Mouse (Mus musculus): ENCODE data around the gene Gm13272. TPM values are rescaled to one million over a fixed set of nuclear protein-coding genes. Genes with fewer than 3 reads are reported as not detected.
"Not testable (repeated sequence)": the region's sequence is repeated elsewhere in the genome, so short reads cannot be mapped to it uniquely, and the experiment has no call there.

The Gm13272 gene
- polyA plus RNA-seq, 1 experiment from 2014 or later = not detected

DNA sequence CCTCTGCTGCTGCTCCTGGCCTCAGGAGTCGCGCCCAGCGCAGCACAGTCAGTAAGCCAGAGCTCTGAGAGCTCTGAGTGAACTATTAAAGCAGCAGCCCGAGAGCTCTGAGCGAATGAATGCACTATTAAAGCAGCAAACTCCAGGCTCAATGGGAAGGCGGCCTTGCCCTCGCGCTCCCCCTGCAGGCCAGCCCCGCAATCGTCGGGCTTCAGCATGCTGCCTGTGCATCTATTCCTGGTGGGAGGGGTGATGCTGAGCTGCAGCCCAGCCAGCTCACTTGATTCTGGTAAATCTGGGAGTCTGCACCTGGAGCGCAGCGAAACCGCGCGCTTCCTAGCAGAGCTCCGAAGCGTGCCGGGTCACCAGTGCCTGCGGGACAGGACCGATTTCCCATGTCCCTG lies 22.0 kb upstream of the Gm13272 start:
- Histone ChIP-seq H3K4me2 (ENCODE audit: low read length) (peak overlapping the region; percentile 84), H3K9ac (ENCODE audit: low read depth, low read length) (peak overlapping the region; percentile 58), H3K4me3 (ENCODE audit: low read length) (peak overlapping the region; percentile 47), H3K27ac (ENCODE audit: low read depth, low read length) (peak overlapping the region; percentile 79)
- not testable (repeated sequence) for H3K9me3 ChIP-seq (ENCODE audit: control insufficient read depth, low read length); H3K36me3 ChIP-seq (ENCODE audit: control insufficient read depth, insufficient read depth, low read length); H3K4me1 ChIP-seq (ENCODE audit: control insufficient read depth, insufficient read depth, low read depth, low read length); H3K27me3 ChIP-seq (replicated peaks; ENCODE audit: control insufficient read depth, insufficient read depth, low read length)
- WGBS = 0% methylated on average over 18 of the region's 21 CpGs
- peak; percentile 100 for ATAC-seq

DNA sequence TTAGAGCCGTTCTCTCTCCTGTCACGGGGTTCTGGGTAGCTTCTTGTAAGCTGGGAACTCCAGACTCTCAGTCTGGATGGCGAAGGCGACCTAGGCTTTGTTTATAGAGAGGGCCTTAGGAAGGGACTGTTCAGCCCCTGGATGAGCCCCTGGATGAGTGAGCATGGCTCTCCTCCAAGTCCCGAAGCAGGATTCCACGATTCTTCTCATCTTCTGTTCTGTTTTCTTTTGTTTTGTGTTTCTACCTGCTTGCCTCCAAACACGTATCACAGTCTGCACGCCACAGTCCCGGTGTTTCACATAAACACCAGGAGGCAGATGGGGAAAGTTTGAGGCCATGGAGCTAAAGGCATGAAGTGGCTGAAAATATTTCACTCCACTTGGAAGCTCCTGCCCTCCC lies 20.9 kb upstream of the Gm13272 start:
- not testable (repeated sequence) for H3K27ac ChIP-seq (ENCODE audit: low read depth, low read length); H3K27me3 ChIP-seq (replicated peaks; ENCODE audit: control insufficient read depth, insufficient read depth, low read length); H3K4me3 ChIP-seq (ENCODE audit: low read length); H3K9ac ChIP-seq (ENCODE audit: low read depth, low read length); ATAC-seq; H3K9me3 ChIP-seq (ENCODE audit: control insufficient read depth, low read length); H3K36me3 ChIP-seq (ENCODE audit: control insufficient read depth, insufficient read depth, low read length); H3K4me1 ChIP-seq (ENCODE audit: control insufficient read depth, insufficient read depth, low read depth, low read length); H3K4me2 ChIP-seq (ENCODE audit: low read length)
- 91% methylated on average over 9 of the region's 9 CpGs for WGBS

DNA sequence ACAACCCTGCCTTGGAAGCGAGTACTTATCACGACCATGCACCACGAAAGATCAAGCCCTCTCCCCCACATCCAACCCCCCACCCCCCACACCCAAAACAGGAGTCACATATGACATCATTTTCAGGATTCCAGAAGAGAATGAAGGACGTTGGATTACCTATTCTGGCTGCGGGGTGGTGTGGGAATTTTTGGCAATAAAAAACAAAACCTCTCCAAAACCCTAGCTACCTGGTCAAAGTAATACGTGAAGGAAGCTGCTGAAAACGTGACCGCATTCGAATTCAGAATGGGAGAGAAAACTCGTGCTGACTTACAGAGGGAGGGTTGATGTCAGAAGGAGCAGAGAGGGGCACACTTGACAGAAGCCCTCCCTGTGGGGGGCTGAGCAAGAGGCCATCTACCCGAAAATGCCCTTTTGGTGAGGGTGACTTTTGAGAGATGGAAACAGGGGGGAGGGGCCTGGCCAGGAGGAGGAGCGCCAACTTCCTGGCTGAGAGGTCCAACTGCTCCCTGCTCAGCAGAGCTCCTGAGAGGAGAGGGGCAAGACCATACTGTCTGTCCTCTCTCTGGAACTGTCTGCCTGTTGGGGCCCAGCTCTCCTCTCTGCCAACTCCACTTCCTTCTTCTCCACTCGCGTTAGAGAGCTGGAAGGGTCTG lies 19.9 kb upstream of the Gm13272 start, which contains the start of gene Gm13283:
Gene Gm13283, plus strand, starts transcription at position 510 of the 659 bp plus-strand sequence.
- not testable (repeated sequence) for H3K27me3 ChIP-seq (replicated peaks; ENCODE audit: control insufficient read depth, insufficient read depth, low read length); H3K9me3 ChIP-seq (ENCODE audit: control insufficient read depth, low read length); H3K27ac ChIP-seq (ENCODE audit: low read depth, low read length); H3K4me1 ChIP-seq (ENCODE audit: control insufficient read depth, insufficient read depth, low read depth, low read length); ATAC-seq; H3K9ac ChIP-seq (ENCODE audit: low read depth, low read length); H3K36me3 ChIP-seq (ENCODE audit: control insufficient read depth, insufficient read depth, low read length)
- WGBS = 30% methylated on average over 8 of the region's 14 CpGs
- Histone ChIP-seq H3K4me3 (ENCODE audit: low read length) (peak within 1 kb of the TSS; percentile 37), H3K4me2 (ENCODE audit: low read length) (peak within 1 kb of the TSS; percentile 57)

DNA sequence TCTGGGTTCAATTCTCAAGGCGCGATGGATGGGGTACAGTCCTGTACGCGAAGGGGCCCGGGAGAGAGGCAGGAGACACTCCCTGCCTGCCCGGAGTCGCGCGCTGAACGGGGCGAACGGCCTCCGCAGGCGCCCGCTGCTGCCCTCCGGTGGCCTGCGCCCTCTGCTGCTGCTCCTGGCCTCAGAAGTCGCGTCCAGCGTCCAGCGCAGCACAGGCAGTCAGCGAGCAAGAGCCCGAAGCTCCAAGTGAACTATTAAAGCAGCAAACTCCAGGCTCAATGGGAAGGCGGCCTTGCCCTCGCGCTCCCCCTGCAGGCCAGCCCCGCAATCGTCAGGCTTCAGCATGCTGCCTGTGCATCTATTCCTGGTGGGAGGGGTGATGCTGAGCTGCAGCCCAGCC lies 19.2 kb upstream of the Gm13272 start:
- H3K27ac ChIP-seq (ENCODE audit: low read depth, low read length); H3K27me3 ChIP-seq (replicated peaks; ENCODE audit: control insufficient read depth, insufficient read depth, low read length); H3K9ac ChIP-seq (ENCODE audit: low read depth, low read length); H3K36me3 ChIP-seq (ENCODE audit: control insufficient read depth, insufficient read depth, low read length); H3K4me1 ChIP-seq (ENCODE audit: control insufficient read depth, insufficient read depth, low read depth, low read length); H3K9me3 ChIP-seq (ENCODE audit: control insufficient read depth, low read length); ATAC-seq: not testable (repeated sequence)
- Histone ChIP-seq H3K4me3 (ENCODE audit: low read length) (peak overlapping the region; percentile 37), H3K4me2 (ENCODE audit: low read length) (peak overlapping the region; percentile 57)
- WGBS = 1% methylated on average over 15 of the region's 28 CpGs

DNA sequence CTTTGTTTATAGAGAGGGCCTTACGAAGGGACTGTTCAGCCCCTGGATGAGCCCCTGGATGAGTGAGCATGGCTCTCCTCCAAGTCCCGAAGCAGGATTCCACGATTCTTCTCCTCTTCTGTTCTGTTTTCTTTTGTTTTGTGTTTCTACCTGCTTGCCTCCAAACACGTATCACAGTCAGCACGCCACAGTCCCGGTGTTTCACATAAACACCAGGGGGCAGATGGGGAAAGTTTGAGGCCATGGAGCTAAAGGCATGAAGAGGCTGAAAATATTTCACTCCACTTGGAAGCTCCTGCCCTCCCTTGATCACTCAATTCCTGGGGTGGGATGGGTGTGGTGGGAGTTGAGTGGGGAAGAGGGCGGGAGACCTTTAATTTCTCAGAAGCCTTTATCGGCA lies 17.9 kb upstream of the Gm13272 start:
- H3K27ac ChIP-seq (ENCODE audit: low read depth, low read length); H3K4me3 ChIP-seq (ENCODE audit: low read length); H3K36me3 ChIP-seq (ENCODE audit: control insufficient read depth, insufficient read depth, low read length); H3K9me3 ChIP-seq (ENCODE audit: control insufficient read depth, low read length); H3K4me1 ChIP-seq (ENCODE audit: control insufficient read depth, insufficient read depth, low read depth, low read length); H3K4me2 ChIP-seq (ENCODE audit: low read length); H3K27me3 ChIP-seq (replicated peaks; ENCODE audit: control insufficient read depth, insufficient read depth, low read length); H3K9ac ChIP-seq (ENCODE audit: low read depth, low read length); ATAC-seq: not testable (repeated sequence)
- 85% methylated on average over 6 of the region's 8 CpGs for WGBS

DNA sequence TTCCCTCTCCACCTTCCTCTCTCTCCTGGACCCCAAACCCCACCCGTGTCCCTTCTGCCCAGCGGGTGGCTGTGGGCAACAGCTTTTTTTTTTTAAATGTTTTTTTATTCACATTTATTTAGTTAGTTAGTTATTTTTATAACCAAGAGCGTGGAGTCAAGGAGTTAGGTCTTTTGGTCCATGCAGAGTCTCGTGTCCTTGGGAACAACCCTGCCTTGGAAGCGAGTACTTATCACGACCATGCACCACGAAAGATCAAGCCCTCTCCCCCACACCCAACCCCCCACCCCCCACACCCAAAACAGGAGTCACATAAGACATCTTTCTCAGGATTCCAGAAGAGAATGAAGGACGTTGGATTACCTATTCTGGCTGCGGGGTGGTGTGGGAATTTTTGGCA lies 17.3 kb upstream of the Gm13272 start:
- H3K36me3 ChIP-seq (ENCODE audit: control insufficient read depth, insufficient read depth, low read length); H3K9me3 ChIP-seq (ENCODE audit: control insufficient read depth, low read length); H3K27me3 ChIP-seq (replicated peaks; ENCODE audit: control insufficient read depth, insufficient read depth, low read length); H3K4me1 ChIP-seq (ENCODE audit: control insufficient read depth, insufficient read depth, low read depth, low read length); H3K27ac ChIP-seq (ENCODE audit: low read depth, low read length); ATAC-seq; H3K4me3 ChIP-seq (ENCODE audit: low read length); H3K4me2 ChIP-seq (ENCODE audit: low read length); H3K9ac ChIP-seq (ENCODE audit: low read depth, low read length): not testable (repeated sequence)
- WGBS = 59% methylated on average over 8 of the region's 9 CpGs

DNA sequence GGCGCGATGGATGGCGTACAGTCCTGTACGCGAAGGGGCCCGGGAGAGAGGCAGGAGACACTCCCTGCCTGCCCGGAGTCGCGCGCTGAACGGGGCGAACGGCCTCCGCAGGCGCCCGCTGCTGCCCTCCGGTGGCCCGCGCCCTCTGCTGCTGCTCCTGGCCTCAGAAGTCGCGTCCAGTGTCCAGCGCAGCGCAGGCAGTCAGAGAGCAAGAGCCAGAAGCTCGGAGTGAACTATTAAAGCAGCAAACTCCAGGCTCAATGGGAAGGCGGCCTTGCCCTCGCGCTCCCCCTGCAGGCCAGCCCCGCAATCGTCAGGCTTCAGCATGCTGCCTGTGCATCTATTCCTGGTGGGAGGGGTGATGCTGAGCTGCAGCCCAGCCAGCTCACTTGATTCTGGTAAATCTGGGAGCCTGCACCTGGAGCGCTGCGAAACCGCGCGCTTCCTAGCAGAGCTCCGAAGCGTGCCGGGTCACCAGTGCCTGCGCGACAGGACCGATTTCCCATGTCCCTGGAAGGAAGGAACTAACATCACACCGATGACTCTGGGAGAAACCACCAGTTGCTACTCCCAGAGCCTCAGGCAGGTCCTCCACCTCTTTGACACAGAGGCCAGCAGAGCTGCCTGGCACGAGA lies 16.1 kb upstream of the Gm13272 start:
- 3% methylated on average over 18 of the region's 42 CpGs for WGBS
- H3K9ac ChIP-seq (ENCODE audit: low read depth, low read length); H3K36me3 ChIP-seq (ENCODE audit: control insufficient read depth, insufficient read depth, low read length); ATAC-seq; H3K27ac ChIP-seq (ENCODE audit: low read depth, low read length); H3K9me3 ChIP-seq (ENCODE audit: control insufficient read depth, low read length); H3K4me1 ChIP-seq (ENCODE audit: control insufficient read depth, insufficient read depth, low read depth, low read length); H3K27me3 ChIP-seq (replicated peaks; ENCODE audit: control insufficient read depth, insufficient read depth, low read length): not testable (repeated sequence)
- Histone ChIP-seq H3K4me3 (ENCODE audit: low read length) (peak overlapping the region; percentile 40), H3K4me2 (ENCODE audit: low read length) (peak overlapping the region; percentile 60)

DNA sequence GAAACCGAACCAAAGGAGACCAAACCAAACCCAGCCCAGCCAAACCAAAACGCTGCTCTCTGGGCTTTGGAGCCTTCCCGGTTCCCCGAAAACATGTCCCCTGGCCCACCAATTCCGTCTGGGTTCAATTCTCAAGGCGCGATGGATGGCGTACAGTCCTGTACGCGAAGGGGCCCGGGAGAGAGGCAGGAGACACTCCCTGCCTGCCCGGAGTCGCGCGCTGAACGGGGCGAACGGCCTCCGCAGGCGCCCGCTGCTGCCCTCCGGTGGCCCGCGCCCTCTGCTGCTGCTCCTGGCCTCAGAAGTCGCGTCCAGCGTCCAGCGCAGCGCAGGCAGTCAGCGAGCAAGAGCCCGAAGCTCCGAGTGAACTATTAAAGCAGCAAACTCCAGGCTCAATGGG lies 6.1 kb upstream of the Gm13272 start, which contains the start of gene Gm13290:
Gene Gm13290, plus strand, starts transcription at position 301 of the 400 bp plus-strand sequence.
- not testable (repeated sequence) for H3K9ac ChIP-seq (ENCODE audit: low read depth, low read length); ATAC-seq; H3K4me1 ChIP-seq (ENCODE audit: control insufficient read depth, insufficient read depth, low read depth, low read length); H3K27me3 ChIP-seq (replicated peaks; ENCODE audit: control insufficient read depth, insufficient read depth, low read length); H3K9me3 ChIP-seq (ENCODE audit: control insufficient read depth, low read length); H3K4me3 ChIP-seq (ENCODE audit: low read length); H3K36me3 ChIP-seq (ENCODE audit: control insufficient read depth, insufficient read depth, low read length); H3K27ac ChIP-seq (ENCODE audit: low read depth, low read length); H3K4me2 ChIP-seq (ENCODE audit: low read length)
- no CpG with 5 or more reads among the region's 32 CpGs for WGBS

DNA sequence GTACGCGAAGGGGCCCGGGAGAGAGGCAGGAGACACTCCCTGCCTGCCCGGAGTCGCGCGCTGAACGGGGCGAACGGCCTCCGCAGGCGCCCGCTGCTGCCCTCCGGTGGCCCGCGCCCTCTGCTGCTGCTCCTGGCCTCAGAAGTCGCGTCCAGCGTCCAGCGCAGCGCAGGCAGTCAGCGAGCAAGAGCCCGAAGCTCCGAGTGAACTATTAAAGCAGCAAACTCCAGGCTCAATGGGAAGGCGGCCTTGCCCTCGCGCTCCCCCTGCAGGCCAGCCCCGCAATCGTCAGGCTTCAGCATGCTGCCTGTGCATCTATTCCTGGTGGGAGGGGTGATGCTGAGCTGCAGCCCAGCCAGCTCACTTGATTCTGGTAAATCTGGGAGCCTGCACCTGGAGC lies 3.0 kb upstream of the Gm13272 start, which contains the start of gene Gm13289:
Gene Gm13289, plus strand, starts transcription at position 301 of the 400 bp plus-strand sequence.
- WGBS = no CpG with 5 or more reads among the region's 29 CpGs

More for the DNA sequence above, 3.0 kb upstream of the Gm13272 start, which contains the start of gene Gm13289:
- H3K4me3 ChIP-seq (ENCODE audit: low read length); H3K9ac ChIP-seq (ENCODE audit: low read depth, low read length); H3K4me1 ChIP-seq (ENCODE audit: control insufficient read depth, insufficient read depth, low read depth, low read length); H3K27ac ChIP-seq (ENCODE audit: low read depth, low read length); H3K9me3 ChIP-seq (ENCODE audit: control insufficient read depth, low read length); H3K4me2 ChIP-seq (ENCODE audit: low read length); H3K36me3 ChIP-seq (ENCODE audit: control insufficient read depth, insufficient read depth, low read length); ATAC-seq; H3K27me3 ChIP-seq (replicated peaks; ENCODE audit: control insufficient read depth, insufficient read depth, low read length): not testable (repeated sequence)
